Mouse (Mus musculus): ENCODE results near the gene Pex26. TPM values are rescaled to one million over a fixed set of nuclear protein-coding genes. Genes with fewer than 3 reads are reported as not detected.

The Pex26 gene
- polyA plus RNA-seq (2014; fragmentation: Nextera tagmentation; extraction: Ambion mirVana): 5.8 and 7.5 TPM in 2 replicates

- no peak within 1 kb of the TSS for H3K27ac ChIP-seq (replicated peaks; ENCODE audit: low read depth, low read length)
- ATAC-seq (ENCODE audit: insufficient number of reproducible peaks, low FRiP score, low TSS enrichment, low read depth): peak; percentile 72
- H3K9ac ChIP-seq (ENCODE audit: low read length): peak within 1 kb of the TSS; percentile 64
- peak within 1 kb of the TSS; percentile 93 for H3K4me2 ChIP-seq (ENCODE audit: low read depth, severe bottlenecking)
- H3K36me3 ChIP-seq (ENCODE audit: control insufficient read depth, insufficient read depth, low read length): no peaks in the 10 kb centered on the region; the same call in 1 of the 2 replicates
- no peaks in the 10 kb centered on the region for H3K9me3 ChIP-seq (ENCODE audit: control insufficient read depth, low read length)
- H3K4me3 ChIP-seq (ENCODE audit: low read depth, low read length): peak within 1 kb of the TSS; percentile 48
- H3K27me3 ChIP-seq (ENCODE audit: control insufficient read depth, insufficient read depth, low read length): no peaks in the 10 kb centered on the region
- H3K4me1 ChIP-seq (ENCODE audit: control insufficient read depth, insufficient read depth, low read length): no peaks in the 10 kb centered on the region
- DNase-seq (ENCODE audit: low spot score): peak; percentile 94
- 1% methylated on average over 32 of the region's 32 CpGs for WGBS
Observed at GRCm38 (mm10) chr6:121183414-121184173, at the start of gene Pex26. Pex26 (plus strand) TSS chr6:121183667.

- Histone ChIP-seq H3K9me3 (ENCODE audit: control insufficient read depth, low read length) (no peaks in the 10 kb centered on the region), H3K4me2 (ENCODE audit: low read depth, severe bottlenecking) (no peak overlapping the region), H3K27me3 (ENCODE audit: control insufficient read depth, insufficient read depth, low read length) (peaks cover 11% of the 10 kb centered on the region; the same call in 1 of the 2 replicates), H3K36me3 (ENCODE audit: control insufficient read depth, insufficient read depth, low read length) (no peaks in the 10 kb centered on the region), H3K4me3 (ENCODE audit: low read depth, low read length) (no peak overlapping the region), H3K4me1 (ENCODE audit: control insufficient read depth, insufficient read depth, low read length) (no peaks in the 10 kb centered on the region; the same call in 1 of the 2 replicates), H3K27ac (replicated peaks; ENCODE audit: low read depth, low read length) (no peak overlapping the region), H3K9ac (ENCODE audit: low read length) (no peak overlapping the region)
- no peak for ATAC-seq (ENCODE audit: insufficient number of reproducible peaks, low FRiP score, low TSS enrichment, low read depth)
- WGBS: 52% methylated on average over 3 of the region's 3 CpGs
- no peak for DNase-seq (ENCODE audit: low spot score)
Observed at GRCm38 (mm10) chr6:121134249-121134648, 49.2 kb upstream of the Pex26 start.

DNA sequence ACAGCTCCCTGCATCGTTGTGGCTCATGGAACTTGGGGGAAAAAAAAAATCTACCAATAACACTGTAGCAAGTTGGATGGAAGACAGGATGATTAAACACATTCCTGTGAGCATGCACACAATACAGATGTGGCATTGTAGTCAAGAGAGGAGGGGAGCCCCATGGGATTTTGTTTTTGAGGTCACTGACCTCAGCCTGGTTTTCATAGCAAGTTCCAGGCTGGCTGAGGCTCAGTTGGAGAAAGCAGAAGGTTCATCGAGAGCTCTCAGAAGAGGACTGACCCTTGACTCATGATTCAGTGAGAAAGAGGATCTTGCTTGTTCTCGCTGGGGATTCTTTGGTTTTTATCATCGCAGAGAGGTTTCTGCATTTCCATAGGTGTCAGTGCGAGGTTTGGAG, 48.6 kb upstream of the Pex26 start:
- no peak overlapping the region for H3K27ac ChIP-seq (replicated peaks; ENCODE audit: low read depth, low read length)
- H3K4me1 ChIP-seq (ENCODE audit: control insufficient read depth, insufficient read depth, low read length): no peaks in the 10 kb centered on the region; the same call in 1 of the 2 replicates
- peaks cover 11% of the 10 kb centered on the region; the same call in 1 of the 2 replicates for H3K27me3 ChIP-seq (ENCODE audit: control insufficient read depth, insufficient read depth, low read length)
- no peaks in the 10 kb centered on the region for H3K36me3 ChIP-seq (ENCODE audit: control insufficient read depth, insufficient read depth, low read length)
- no peak overlapping the region for H3K4me2 ChIP-seq (ENCODE audit: low read depth, severe bottlenecking)
- H3K9me3 ChIP-seq (ENCODE audit: control insufficient read depth, low read length): no peaks in the 10 kb centered on the region
- H3K9ac ChIP-seq (ENCODE audit: low read length): no peak overlapping the region
- H3K4me3 ChIP-seq (ENCODE audit: low read depth, low read length): no peak overlapping the region
- 65% methylated on average over 5 of the region's 5 CpGs for WGBS
- no peak for DNase-seq (ENCODE audit: low spot score)
- no peak for ATAC-seq (ENCODE audit: insufficient number of reproducible peaks, low FRiP score, low TSS enrichment, low read depth)

DNA sequence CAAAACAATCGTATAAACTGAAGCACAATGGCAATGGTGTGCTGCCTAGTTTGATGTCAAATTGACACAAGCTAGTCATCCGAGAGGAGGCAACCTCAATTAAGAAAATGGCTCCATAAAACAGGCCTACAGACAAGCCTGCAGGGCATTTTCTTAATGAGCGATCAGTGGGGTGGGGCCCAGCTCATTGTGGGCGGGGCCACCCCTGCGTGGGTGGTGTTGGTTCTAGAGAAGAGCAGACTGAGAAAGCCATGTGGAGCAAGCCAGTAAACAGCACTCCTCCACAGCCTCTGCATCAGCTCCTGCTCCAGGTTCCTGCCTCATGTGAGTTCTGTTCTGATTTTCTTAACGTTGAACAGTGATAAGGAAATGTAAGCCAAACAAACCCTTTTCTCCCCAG, 46.2 kb upstream of the Pex26 start:
- 54% methylated on average over 6 of the region's 6 CpGs for WGBS
- Histone ChIP-seq H3K9ac (ENCODE audit: low read length) (no peak overlapping the region), H3K4me3 (ENCODE audit: low read depth, low read length) (no peak overlapping the region), H3K36me3 (ENCODE audit: control insufficient read depth, insufficient read depth, low read length) (no peaks in the 10 kb centered on the region), H3K27me3 (ENCODE audit: control insufficient read depth, insufficient read depth, low read length) (0 out of 2 replicates have a peak, but pooled peaks cover 1% of the 10 kb centered on the region), H3K27ac (replicated peaks; ENCODE audit: low read depth, low read length) (no peak overlapping the region), H3K4me1 (ENCODE audit: control insufficient read depth, insufficient read depth, low read length) (no peaks in the 10 kb centered on the region), H3K4me2 (ENCODE audit: low read depth, severe bottlenecking) (no peak overlapping the region), H3K9me3 (ENCODE audit: control insufficient read depth, low read length) (no peaks in the 10 kb centered on the region)
- ATAC-seq (ENCODE audit: insufficient number of reproducible peaks, low FRiP score, low TSS enrichment, low read depth) (no peak), DNase-seq (ENCODE audit: low spot score) (no peak)

DNA sequence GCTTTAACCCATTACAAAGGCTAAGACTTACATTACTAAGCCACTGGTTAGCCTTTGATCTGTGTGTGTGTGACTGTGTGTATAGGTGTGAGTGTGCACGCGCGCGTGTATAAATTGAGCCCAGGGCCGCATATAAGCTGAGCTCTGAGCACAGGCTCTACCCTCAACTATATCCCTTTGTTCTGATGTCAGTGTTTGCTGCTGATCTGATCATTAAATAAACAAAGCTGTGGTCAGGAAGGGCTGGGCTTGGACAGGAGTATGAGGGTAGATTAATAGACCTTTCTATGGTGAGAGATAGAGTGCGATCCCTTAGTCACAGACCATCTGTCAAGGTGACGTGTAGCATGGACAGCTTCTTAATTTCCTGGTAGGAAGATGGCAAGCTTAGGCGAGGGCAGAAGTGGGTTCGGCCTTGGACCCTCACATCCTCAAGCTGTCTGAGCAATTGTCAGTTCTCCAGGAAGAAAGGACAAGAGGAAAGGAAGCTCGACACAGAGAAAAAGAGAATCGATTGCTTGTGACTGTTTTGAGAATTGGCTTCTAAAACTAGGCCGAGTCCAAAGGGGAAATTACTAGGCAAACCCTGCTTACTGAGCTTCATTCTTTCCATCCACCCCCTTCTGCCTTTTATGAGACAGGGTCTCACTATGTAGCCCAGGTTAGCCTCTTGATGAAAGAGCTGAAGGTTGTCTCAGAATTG, 45.0 kb upstream of the Pex26 start:
- Histone ChIP-seq H3K36me3 (ENCODE audit: control insufficient read depth, insufficient read depth, low read length) (no peaks in the 10 kb centered on the region), H3K4me3 (ENCODE audit: low read depth, low read length) (no peak overlapping the region), H3K9me3 (ENCODE audit: control insufficient read depth, low read length) (no peaks in the 10 kb centered on the region), H3K4me1 (ENCODE audit: control insufficient read depth, insufficient read depth, low read length) (no peaks in the 10 kb centered on the region), H3K27ac (replicated peaks; ENCODE audit: low read depth, low read length) (no peak overlapping the region), H3K27me3 (ENCODE audit: control insufficient read depth, insufficient read depth, low read length) (no peaks in the 10 kb centered on the region), H3K4me2 (ENCODE audit: low read depth, severe bottlenecking) (no peak overlapping the region), H3K9ac (ENCODE audit: low read length) (no peak overlapping the region)
- DNase-seq (ENCODE audit: low spot score): no peak
- no peak for ATAC-seq (ENCODE audit: insufficient number of reproducible peaks, low FRiP score, low TSS enrichment, low read depth)
- 84% methylated on average over 12 of the region's 12 CpGs for WGBS

GRCm38 (mm10) chr6:121139271-121139670, 44.2 kb upstream of the Pex26 start:
- no peaks in the 10 kb centered on the region for H3K36me3 ChIP-seq (ENCODE audit: control insufficient read depth, insufficient read depth, low read length)
- H3K27ac ChIP-seq (replicated peaks; ENCODE audit: low read depth, low read length): no peak overlapping the region
- DNase-seq (ENCODE audit: low spot score) (no peak), ATAC-seq (ENCODE audit: insufficient number of reproducible peaks, low FRiP score, low TSS enrichment, low read depth) (no peak)
- H3K27me3 ChIP-seq (ENCODE audit: control insufficient read depth, insufficient read depth, low read length): no peaks in the 10 kb centered on the region
- no peak overlapping the region for H3K4me2 ChIP-seq (ENCODE audit: low read depth, severe bottlenecking)
- 90% methylated on average over 1 of the region's 1 CpGs for WGBS
- H3K4me1 ChIP-seq (ENCODE audit: control insufficient read depth, insufficient read depth, low read length): no peaks in the 10 kb centered on the region
- H3K9me3 ChIP-seq (ENCODE audit: control insufficient read depth, low read length): no peaks in the 10 kb centered on the region
- no peak overlapping the region for H3K4me3 ChIP-seq (ENCODE audit: low read depth, low read length)
- H3K9ac ChIP-seq (ENCODE audit: low read length): no peak overlapping the region

DNA sequence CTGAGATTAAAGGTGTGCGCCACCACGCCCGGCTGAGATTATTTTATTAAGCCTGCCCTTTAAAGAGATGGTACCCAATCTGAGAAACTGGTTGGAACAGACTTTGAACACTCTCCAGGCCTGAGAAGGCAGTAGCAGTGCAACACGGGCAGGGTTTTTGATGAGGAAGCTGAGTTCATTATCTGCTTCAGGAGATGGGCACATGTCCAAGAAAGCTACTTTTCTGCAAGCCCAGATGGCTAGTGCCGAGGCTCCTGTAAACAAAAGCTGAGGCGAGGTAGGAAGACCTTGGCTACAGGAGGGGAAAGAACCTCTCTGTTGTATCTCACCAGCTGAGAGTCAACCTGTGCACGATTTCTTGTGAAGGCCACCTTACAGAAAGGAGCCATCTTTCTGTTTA, 41.2 kb upstream of the Pex26 start:
- no peak overlapping the region for H3K4me2 ChIP-seq (ENCODE audit: low read depth, severe bottlenecking)
- no peak overlapping the region for H3K9ac ChIP-seq (ENCODE audit: low read length)
- WGBS: 89% methylated on average over 7 of the region's 7 CpGs
- H3K4me1 ChIP-seq (ENCODE audit: control insufficient read depth, insufficient read depth, low read length): no peaks in the 10 kb centered on the region
- DNase-seq (ENCODE audit: low spot score): no peak
- no peak overlapping the region for H3K4me3 ChIP-seq (ENCODE audit: low read depth, low read length)
- H3K9me3 ChIP-seq (ENCODE audit: control insufficient read depth, low read length): no peaks in the 10 kb centered on the region
- no peak overlapping the region for H3K27ac ChIP-seq (replicated peaks; ENCODE audit: low read depth, low read length)
- no peak for ATAC-seq (ENCODE audit: insufficient number of reproducible peaks, low FRiP score, low TSS enrichment, low read depth)
- H3K36me3 ChIP-seq (ENCODE audit: control insufficient read depth, insufficient read depth, low read length): no peaks in the 10 kb centered on the region
- H3K27me3 ChIP-seq (ENCODE audit: control insufficient read depth, insufficient read depth, low read length): no peaks in the 10 kb centered on the region

- whole genome bisulfite sequencing: 84% methylated on average over 8 of the region's 8 CpGs
- Histone ChIP-seq H3K4me2 (ENCODE audit: low read depth, severe bottlenecking) (no peak overlapping the region), H3K9me3 (ENCODE audit: control insufficient read depth, low read length) (no peaks in the 10 kb centered on the region), H3K4me1 (ENCODE audit: control insufficient read depth, insufficient read depth, low read length) (no peaks in the 10 kb centered on the region), H3K9ac (ENCODE audit: low read length) (no peak overlapping the region), H3K36me3 (ENCODE audit: control insufficient read depth, insufficient read depth, low read length) (no peaks in the 10 kb centered on the region), H3K27me3 (ENCODE audit: control insufficient read depth, insufficient read depth, low read length) (no peaks in the 10 kb centered on the region), H3K4me3 (ENCODE audit: low read depth, low read length) (no peak overlapping the region), H3K27ac (replicated peaks; ENCODE audit: low read depth, low read length) (no peak overlapping the region)
- DNase-seq (ENCODE audit: low spot score): no peak
- no peak for ATAC-seq (ENCODE audit: insufficient number of reproducible peaks, low FRiP score, low TSS enrichment, low read depth)
Observed at GRCm38 (mm10) chr6:121143439-121143838, 40.0 kb upstream of the Pex26 start.
